Mouse (Mus musculus): ENCODE measurements at regions not wholly inside any gene's neighbourhood (a gene's known extent, or its start where the extent isn't known, plus 50 kb on each side); places are given as distances from the start of the nearest gene placed in this dataset.
"Not testable (repeated sequence)": the region's sequence is repeated elsewhere in the genome, so short reads cannot be mapped to it uniquely, and the experiment has no call there.

DNA sequence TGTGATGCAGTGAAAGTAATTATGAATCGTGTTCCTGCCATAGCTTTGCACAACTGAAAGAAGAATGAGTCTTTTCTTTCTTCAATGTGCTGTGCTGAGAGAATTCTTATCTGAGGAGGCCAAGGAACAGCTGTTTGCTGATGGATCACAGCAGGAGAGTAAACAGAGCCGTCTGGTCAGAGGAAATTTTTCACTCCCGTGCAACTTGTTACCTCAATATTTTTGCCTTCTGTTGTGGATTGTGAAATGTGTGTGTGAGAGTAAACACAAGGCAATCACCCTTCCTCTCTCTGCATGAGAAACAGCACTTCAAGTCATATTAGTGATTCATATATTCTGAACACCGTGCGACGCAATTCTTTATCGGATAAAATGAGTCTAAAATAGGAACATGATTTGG lies 171.9 kb downstream of the Epm2a start:
- DNase-seq (ENCODE audit: low spot score in 2 of 2) = no peak

DNA sequence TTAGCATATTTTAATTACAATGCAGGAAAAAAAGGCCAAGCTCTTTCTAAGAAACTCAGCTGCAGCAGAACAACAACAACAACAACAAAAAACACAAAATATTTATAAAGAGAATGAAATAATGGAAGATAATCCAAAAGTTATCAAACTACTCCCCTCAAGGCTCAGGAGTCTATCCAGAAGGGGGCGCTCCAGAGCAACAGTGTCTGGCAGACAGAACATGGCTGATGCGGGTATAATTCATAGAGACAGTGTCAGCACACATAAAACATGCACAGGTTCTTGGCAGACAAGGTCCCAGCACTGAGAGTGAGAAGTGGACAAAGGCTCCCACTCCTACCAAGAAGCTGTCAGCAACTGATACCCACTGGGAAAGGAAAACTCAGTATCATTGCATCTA lies 173.9 kb downstream of the Epm2a start:
- DNase-seq (ENCODE audit: low spot score in 2 of 2) = no peak

DNA sequence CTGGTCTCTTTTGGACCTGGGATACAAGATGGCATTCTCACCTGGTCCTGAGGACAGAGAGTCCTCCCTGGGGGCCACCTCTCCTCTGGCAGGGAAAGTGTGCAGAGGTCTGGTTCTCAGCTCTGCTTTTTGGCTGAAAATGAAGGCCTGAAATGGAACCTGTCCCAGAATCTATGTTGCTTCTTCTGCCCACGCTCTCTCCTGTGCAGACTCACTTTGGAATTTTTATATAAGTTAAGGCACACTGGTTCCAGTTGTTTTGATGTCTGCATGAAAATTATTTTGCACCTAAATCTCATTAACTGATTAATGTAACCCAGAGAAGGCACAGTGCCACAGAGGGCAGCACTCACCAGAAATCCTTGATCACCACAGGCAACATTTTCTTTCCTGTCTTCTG lies 188.1 kb downstream of the Epm2a start:
- peak in 1 of 2 experiments; percentile 5 for DNase-seq (ENCODE audit: low spot score in 2 of 2)

DNA sequence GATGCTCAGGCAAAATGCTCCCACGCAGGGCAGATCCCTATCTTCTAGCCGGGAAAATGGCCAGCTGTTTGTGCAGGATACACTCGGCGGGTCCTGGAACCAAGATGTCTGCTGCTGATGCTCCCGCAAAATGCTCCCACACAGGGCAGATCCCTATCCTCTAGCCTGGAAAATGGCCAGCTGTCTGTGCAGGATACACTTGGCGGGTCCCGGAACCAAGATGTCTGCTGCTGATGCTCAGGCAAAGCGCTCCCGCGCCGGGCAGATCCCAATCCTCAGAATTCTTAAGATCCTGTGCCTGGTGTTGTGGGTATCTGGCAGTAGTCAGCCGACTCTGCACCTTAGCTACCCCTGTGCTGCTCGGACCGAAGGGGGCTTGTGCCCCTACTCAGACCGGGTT lies 212.2 kb downstream of the Epm2a start:
- DNase-seq (ENCODE audit: low spot score in 2 of 2) = not testable (repeated sequence)

DNA sequence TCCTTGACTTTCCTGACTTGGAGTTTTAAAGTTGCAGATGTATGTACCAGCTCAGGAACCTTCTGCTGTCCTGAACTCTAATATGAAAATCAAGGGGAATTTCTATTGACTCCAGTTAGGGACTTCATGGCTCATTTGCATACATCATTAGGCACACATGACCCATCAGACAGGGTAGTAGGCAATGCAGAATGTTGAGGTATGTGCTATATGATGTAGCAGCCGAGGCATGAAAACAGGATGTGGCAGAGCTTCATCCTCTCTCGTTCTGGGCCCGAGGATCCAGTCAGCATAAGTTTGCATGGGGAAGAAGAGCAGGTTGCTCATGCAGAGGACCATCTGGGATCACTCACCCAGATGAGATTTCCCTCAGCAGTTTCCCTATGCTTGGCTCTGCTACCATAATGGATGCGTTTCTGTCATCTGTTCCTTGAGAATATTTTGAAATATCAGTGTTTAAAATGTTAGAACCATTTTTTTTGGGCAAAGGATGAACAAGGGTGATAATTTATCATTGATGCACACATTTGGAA lies 227.4 kb downstream of the Epm2a start:
- no peak for DNase-seq (ENCODE audit: low spot score in 2 of 2)

DNA sequence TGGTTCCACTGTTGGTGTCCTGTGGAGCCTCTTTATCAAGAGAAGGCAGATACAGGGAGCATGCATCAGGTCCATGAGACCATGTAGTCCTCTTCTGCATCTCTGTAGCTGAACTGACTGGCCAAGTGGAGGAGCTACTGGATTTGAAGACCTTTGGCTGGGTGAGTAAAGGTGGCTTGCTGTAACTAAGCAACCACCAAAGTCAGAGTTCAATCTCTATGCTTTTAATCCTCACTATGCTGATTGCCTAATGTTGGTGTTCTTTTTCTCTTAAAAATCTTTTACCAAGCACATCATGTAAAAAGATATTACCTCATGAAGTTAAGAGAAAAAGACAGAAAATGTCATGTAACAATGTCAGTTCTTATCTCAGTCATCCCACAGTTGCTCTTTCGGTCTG lies 265.2 kb downstream of the Epm2a start:
- no peak for DNase-seq (ENCODE audit: low spot score in 2 of 2)

DNA sequence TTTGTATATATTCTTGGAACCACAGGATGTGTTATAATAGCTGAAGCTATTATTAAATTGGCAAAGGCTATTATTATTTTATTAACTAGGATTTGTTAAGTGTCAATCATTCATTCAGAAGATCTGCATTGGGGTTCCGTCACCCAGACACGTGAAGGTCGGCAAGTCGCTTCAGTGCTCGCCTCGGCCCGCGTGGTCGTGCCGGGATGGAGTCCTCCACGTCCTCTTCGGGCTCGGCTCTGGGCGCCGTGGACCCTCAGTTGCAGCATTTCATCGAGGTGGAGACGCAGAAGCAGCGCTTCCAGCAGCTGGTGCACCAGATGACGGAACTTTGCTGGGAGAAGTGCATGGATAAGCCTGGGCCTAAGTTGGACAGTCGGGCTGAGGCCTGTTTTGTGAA lies 265.9 kb downstream of the Epm2a start:
- not testable (repeated sequence) for DNase-seq (ENCODE audit: low spot score in 2 of 2)

DNA sequence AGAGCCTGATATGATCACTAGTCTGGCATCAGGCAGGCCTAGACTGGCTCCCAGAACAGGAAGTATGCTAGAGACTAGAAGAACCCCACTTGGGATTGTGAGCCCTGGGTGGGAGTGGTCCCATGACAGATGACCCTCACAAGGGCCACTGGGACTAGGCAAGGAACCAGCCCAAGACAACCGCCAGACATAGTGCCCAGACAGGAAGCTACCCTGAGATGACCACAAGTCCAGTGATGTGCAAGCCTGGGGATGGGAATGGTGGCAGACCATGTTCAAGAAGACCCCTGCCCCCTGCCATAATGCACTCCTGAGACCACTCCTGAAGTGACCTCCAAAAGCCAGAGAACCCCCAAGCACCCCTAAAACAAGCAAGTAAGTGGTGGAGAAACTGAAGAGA lies 304.9 kb downstream of the Epm2a start:
- no peak for DNase-seq (ENCODE audit: low spot score in 2 of 2)

DNA sequence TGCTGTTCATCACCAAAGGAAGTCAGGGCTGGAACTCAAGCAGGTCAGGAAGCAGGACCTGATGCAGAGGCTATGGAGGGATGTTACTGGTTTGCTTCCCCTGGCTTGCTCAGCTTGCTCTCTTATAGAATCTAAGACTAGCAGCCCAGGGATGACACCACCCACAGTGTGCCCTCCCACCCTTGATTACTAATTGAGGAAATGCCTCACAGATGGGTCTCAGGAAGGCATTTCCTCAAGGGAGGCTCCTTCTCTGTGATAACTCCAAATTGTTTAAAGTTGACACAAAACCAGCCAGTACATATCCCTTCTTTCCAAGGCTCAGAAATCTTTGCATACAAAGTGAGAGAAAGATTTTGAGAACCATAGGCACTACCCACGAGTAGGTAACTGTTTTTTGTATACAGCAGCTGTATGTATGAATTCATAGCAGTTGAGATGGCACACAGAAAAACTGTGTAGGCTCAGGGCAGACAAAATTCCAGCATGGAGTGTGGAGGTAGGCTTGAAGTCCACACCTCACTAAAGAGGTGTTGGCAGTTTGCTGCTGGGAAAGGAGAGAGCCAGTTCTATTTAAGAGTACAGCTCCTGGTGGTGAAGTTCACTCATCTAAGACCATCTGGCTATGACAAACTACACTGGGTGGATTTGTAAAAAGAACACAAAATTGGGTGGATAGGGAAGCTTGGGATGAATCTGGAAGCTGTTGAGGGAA lies 317.0 kb downstream of the Epm2a start:
- peak; percentile 32 to 62 for DNase-seq (ENCODE audit: low spot score in 2 of 2)

DNA sequence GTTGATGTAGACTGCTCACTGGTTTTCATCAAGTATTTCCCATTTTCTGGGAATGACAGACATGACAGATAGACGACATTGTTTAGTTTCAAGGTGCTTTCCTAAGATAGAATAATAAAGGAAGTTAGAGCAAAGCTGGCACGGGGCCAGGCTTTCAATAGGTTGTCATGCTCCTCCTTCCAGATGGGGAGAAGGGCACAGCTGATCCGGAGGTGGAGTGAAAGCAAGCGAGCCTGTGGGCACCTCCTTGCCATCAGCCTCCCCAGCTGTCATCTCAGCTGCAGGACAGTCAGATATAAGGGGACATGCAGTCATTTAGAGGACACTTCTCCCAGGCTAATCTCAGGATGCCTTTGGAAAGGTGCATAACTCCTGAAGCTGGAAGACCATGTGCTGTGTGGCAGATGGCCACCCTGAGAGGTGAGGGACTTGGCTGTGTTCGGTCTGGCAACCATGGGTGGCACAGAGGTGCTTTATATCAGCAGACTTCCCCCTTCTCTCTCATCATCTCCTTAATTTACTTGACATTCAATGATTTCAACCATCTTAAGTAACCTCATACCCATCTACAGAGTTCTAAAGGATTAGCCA lies 318.6 kb downstream of the Epm2a start:
- DNase-seq (ENCODE audit: low spot score in 2 of 2) = peak; percentile 22 to 34

DNA sequence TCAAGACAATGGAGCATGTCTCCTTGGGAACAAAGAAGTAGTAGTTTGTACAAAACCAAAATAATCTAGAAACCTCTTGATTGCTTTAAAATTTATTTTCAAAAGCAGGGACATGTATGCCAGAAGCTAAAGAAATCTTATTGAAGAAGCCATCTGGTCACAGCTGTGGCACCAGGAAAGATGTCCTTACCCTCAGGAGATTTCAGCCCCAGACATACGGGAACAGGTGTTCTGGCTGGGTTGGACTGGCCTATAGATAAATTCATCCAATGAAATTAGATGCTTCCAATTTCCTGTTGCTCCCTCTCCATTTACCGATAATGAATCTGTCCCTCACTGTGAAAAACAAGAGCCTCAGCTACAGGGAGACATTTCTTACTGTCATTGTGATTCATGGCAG lies 366.5 kb downstream of the Epm2a start:
- no peak for DNase-seq (ENCODE audit: low spot score in 2 of 2)

DNA sequence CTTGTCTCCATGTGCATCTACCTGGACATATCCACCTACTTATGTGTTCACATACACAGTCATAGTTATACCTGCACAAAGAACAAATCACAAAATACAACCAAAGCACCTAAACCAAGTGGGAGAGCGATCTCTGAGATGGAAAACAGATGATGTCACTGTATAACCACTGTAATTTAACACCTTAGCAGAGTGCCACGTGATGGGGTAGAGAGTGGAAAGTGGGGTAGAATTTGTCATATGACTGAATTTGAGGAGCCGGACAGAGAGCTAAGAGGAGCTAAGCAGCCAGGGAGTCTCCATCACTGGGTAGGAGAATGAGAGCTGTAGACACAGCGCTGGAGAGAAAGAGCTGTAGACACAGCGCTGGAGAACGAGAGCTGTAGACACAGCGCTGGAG lies 381.6 kb downstream of the Epm2a start:
- DNase-seq (ENCODE audit: low spot score in 2 of 2) = no peak

DNA sequence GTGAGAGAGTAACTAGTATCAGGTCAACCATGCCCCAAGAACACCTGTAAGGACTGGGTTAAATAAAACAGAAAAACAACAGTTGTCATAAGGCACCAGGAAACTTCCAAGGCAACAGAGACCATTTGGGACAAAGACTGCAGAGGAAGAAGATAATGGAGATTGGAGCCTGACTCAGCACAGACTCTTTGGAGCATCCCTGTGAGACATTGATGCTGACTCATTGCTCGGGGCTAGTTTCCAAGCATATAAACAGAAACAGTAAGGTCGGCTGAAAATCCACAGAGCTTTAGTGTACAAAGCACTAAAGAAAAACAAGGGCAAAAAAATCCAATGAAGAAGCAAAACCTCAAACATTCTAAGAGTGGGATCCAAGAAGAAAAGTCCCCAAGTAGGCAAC lies 386.3 kb downstream of the Epm2a start:
- DNase-seq (ENCODE audit: low spot score in 2 of 2) = no peak

DNA sequence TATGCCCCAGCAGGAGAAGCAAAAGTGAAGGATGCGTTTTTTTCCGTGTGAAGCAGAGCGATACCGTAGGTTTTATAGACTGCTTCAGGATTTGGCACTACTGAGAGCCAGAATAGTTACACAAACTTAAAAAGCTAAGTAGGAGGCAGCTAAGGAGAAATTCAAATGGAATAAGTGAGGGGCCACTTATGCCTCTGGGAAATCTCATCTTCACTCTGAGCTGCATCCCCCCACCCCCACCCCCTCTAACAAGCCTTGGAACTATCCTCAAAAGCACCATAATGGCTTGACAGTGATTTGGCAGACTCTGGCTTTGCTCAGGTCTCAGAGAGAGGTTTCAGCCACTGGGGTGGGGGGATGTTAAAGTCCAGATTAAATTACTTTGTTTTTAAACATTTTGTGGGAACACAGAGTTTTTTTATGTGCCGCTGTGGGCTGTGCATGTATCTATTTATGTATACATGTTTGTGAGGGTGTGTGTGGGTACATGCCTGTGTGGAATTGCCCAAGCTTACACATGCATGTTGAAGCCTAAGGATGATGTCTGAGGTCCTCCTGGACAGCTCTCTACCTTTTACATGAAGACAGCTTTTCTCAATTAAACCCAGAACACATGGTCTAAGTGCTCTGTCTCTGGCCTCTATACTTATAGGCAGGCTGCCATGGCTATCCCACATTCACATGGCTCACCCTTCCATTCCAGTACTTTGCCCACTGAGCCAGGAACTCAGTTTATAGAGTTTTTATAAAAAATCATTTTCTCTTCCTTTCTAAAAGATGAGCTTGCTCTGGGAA lies 396.6 kb downstream of the Epm2a start:
- DNase-seq (ENCODE audit: low spot score in 2 of 2) = no peak

DNA sequence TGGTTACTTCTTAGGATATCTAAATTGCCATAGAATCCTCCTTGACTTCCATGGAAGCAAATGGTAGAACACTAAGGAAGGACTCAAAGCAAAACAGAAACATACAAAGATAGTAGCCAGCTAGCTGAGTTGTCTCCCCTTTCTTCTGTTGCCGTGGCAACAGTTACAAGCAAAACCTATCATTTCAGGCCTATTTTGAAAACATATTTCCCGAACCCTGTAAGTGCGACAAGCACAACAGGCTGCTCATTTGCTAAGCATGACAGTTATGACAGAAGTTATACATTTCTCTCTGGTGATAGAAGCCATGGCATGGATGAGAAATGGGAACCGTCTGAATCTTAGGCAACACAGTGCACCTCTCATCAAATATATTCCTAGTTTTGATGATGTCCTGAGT lies 402.4 kb downstream of the Epm2a start:
- DNase-seq (ENCODE audit: low spot score in 2 of 2) = no peak

DNA sequence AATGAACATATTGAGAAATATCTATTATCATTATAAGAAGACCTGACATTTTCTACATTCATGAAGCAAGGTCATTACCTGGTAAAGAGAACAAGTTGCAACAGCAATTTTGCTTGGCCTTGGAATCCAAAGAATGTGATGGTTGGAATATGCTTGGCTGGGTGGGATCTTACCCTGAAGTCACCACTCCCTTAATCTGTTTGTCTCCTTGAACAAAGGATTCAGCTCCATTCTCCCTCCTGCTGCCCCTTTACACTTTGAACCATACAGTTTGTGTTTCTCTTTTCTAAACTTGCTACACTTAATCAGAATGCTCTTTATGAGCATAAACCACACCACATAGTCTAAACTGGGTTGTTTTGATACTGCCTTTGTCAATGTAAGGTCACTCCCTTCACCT lies 403.8 kb downstream of the Epm2a start:
- DNase-seq (ENCODE audit: low spot score in 2 of 2) = no peak

DNA sequence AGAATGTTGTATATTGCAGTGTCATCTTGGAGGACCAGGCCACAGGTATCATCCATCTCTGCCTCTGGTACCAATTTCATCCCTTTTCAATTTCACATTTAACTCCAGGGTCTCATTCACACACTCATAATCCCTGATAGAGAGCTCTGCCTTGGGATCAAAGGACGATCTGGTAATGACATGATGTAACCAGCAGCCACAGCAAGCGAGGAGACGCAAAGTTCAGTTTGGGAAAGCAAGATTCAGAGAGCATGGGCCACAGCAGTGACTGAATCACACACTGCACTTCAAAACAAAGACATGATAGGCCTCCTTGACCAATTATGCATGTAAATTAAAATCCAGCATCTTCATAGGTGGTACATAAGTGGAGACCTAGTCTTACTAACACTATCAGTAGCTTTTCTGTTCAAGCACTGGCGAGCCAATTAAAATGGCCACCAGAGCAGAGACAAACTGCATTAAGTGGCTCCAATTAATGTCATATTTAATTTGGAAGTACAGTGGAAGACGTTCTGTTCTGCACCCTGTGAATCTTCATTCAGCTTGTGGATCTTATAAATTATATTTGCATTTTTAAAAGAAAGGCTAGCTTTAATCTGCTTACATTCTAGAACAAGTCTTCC lies 412.0 kb downstream of the Epm2a start:
- DNase-seq (ENCODE audit: low spot score in 2 of 2) = no peak

DNA sequence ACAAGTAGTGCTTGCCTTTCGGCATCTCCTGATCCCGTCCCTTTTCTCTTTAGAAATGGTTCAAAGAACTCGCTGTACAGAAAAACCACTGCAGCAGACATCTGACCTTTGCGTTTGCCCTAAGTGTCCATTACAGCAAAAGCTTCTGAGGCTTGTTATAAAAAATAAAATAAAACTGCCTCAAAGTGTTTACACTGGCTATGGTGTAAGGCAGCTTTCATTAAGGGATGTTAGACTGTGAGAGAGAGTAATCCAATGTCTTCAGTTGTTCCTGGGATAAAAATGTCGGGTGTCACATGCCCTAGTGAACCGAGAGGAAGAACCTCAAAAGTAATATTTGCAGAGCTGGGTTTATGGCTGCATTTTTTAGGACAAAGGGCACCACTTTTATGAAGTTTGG lies 434.7 kb downstream of the Epm2a start:
- DNase-seq (ENCODE audit: low spot score in 2 of 2) = no peak

DNA sequence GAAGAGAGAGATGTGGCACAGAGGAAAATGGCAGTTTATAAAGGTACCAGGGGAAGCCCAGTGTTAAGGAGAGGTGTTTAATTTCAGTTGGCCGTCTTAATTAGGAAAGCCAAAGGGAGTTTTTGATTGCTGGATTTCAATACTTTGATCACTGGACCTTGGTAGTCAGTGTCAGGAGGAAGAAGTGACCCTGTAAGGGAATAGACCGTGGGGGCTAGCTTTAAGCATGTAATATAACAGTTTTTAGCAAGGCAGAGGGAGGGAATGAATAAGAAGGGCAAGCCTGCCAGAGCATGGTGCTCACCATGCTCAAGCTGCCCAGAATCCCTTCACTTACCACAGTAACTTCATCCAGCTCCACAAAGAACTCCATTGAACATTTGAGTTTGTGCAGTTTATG lies 437.1 kb downstream of the Epm2a start:
- no peak for DNase-seq (ENCODE audit: low spot score in 2 of 2)

DNA sequence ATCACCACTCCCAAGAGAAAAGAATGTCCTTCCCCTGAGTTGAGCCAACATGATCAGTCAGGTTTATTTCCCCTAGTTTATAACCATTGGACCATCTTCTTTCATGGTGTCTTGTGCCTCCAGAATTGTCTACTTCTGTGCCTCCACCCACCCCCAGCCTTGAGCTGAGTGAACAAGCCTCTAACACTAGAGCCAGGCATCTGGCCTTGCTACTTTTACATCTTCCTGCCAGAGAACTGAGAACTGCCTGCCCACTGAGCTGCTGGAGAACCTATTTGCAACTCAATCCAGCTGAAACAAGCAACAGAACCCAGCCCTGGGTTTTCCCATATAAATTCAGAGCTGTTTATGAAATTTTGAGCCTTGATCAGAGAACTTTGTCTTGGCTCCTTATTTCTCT lies 444.0 kb downstream of the Epm2a start:
- peak; percentile 5 to 53 for DNase-seq (ENCODE audit: low spot score in 2 of 2)

DNA sequence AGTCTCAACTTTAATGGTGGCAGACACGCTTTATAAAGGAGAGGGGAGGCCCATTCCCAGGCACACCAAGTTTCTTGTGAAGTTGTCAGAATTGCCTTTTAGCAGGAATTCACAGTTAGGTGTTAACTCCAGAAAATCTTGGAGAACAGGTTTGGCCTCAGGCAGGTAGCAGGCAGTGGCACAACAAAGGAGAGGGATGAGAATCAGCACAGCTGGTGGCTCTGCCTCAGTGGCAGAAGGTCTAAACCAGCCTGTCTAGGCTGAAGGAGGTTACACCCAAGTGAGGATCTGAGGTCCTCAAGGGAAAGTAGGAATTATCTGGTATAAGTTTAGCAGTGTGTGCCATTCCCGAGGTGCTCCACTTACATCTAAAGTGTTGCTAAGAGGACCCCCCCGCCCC lies 456.3 kb downstream of the Epm2a start:
- DNase-seq (ENCODE audit: low spot score in 2 of 2) = no peak
